Mouse (Mus musculus) hindbrain, embryonic 11.5 days (tissue): ENCODE results near the gene Socs2. TPM values are rescaled to one million over a fixed set of nuclear protein-coding genes. Genes with fewer than 3 reads are reported as not detected.

ENCODE experiments used
- ATAC-seq: fragments of 200-750 bp; cut with Nextera tagmentation; 2 replicates; pipeline ENCODE4 v1.8.0; 2017; ENCODE audit warnings: mild to moderate bottlenecking, moderate TSS enrichment, moderate library complexity; ENCODE audit not compliant: low FRiP score
- DNase-seq: peaks from one replicate; pipeline ENCODE4 v3.0.0-alpha.2; 2015; ENCODE audit warnings: low spot score
- H3K27ac ChIP-seq: fragments of 300-500 bp; sonication (generic); 2 replicates; pipeline ENCODE4 v1.5.1; 2014; ENCODE audit warnings: mild to moderate bottlenecking, low read depth, low read length
- H3K27me3 ChIP-seq: fragments of 300-500 bp; sonication (generic); 2 replicates; pipeline ENCODE4 v1.6.1; 2014; ENCODE audit warnings: mild to moderate bottlenecking, low read length, moderate library complexity, mixed read lengths; ENCODE audit not compliant: control insufficient read depth, insufficient read depth
- H3K36me3 ChIP-seq: fragments of 300-500 bp; sonication (generic); 2 replicates; pipeline ENCODE4 v1.6.1; 2014; ENCODE audit warnings: mild to moderate bottlenecking, low read length, moderate library complexity, mixed read lengths; ENCODE audit not compliant: control insufficient read depth, insufficient read depth
- H3K4me1 ChIP-seq: fragments of 300-500 bp; sonication (generic); replicated peaks from 2 replicates; pipeline ENCODE4 v1.6.1; 2014; ENCODE audit warnings: low read length, mixed read lengths; ENCODE audit not compliant: control insufficient read depth, insufficient read depth
- H3K4me2 ChIP-seq: fragments of 300-500 bp; sonication (generic); replicated peaks from 2 replicates; pipeline ENCODE4 v1.6.1; 2014; ENCODE audit warnings: mild to moderate bottlenecking, low read depth, low read length
- H3K4me3 ChIP-seq: fragments of 300-500 bp; sonication (generic); 2 replicates; pipeline ENCODE4 v1.5.1; 2014; ENCODE audit warnings: low read depth, low read length
- H3K9ac ChIP-seq: fragments of 300-500 bp; sonication (generic); 2 replicates; pipeline ENCODE4 v1.6.1; 2014; ENCODE audit warnings: low read depth, low read length
- H3K9me3 ChIP-seq: fragments of 300-500 bp; sonication (generic); 2 replicates; pipeline ENCODE4 v1.6.1; 2016; ENCODE audit warnings: low read length; ENCODE audit not compliant: control insufficient read depth
- WGBS: fragments of 180-500 bp; shearing (Covaris S2); extraction: QIAGEN DNeasy Blood & Tissue Kit; methylation state at CpG from one replicate; pipeline ENCODE4 v1.1.7; 2014; 5-methylcytosine and 5-hydroxymethylcytosine counted together
- polyA plus RNA-seq: library from polyadenylated mRNA; unstranded; fragments of >200 nt; fragmentation: Nextera tagmentation; extraction: Ambion mirVana; gene quantifications from 2 replicates; pipeline ENCODE4 v1.2.1, GENCODE M21; 2014

The Socs2 gene
- polyA plus RNA-seq, 1 experiment from 2014 or later: 58.2 TPM

DNA sequence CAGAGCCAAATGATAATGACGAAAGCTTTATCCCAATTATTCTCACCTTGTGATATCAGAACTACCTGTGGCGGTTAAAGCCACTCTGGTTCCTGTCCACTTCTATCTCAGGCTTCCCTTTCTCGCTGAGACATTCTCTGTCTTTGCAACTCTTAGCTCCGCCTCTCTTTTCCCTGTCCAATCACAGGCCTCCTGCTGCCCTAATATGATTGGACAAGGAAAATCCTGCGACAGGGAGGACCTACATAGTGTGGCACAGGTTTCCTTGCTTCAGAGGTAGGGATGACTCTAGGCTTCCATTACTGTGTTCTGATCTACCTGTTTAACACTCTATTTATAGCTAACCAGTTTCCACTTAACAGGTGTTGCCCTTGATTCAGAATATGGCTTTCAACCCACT, 36.3 kb upstream of the Socs2 start:
- 88% methylated on average over 5 of the region's 5 CpGs for WGBS
- no peak overlapping the region for H3K27ac ChIP-seq
- no peak overlapping the region for H3K9ac ChIP-seq
- H3K9me3 ChIP-seq: no peaks in the 10 kb centered on the region
- ATAC-seq (no peak), DNase-seq (no peak)
- no peak overlapping the region for H3K4me2 ChIP-seq
- no peaks in the 10 kb centered on the region for H3K4me1 ChIP-seq
- H3K4me3 ChIP-seq: no peak overlapping the region
- no peaks in the 10 kb centered on the region for H3K27me3 ChIP-seq
- H3K36me3 ChIP-seq: no peaks in the 10 kb centered on the region

- H3K36me3 ChIP-seq: no peaks in the 10 kb centered on the region
- H3K9me3 ChIP-seq: no peaks in the 10 kb centered on the region
- no peak for DNase-seq
- WGBS: 89% methylated on average over 6 of the region's 6 CpGs
- no peak overlapping the region for H3K27ac ChIP-seq
- no peaks in the 10 kb centered on the region for H3K27me3 ChIP-seq
- H3K4me3 ChIP-seq: no peak overlapping the region
- H3K4me1 ChIP-seq: no peaks in the 10 kb centered on the region
- H3K4me2 ChIP-seq: no peak overlapping the region
- no peak for ATAC-seq
- H3K9ac ChIP-seq: no peak overlapping the region
These were observed 32.1 kb upstream of the Socs2 start for GRCm38 (mm10) chr10:95449033-95449432.

DNA sequence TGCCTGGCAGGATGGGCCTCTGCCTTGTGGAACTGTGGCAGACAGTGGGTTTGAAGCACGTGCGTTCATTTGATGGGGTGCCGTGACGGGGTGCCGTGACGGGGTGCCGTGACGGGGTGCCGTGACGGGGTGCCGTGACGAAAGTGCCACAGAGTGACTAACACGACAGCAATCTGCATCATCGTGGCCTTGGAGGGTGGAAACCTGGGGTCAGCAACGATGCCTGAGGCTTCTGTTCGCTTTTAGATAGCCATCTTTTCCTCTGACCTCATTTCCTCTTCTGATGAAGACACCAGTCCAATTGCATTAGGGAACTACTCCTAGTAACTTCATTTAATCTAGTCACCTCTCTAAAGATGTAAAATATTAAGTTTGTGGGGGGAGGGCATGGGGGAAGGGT, 31.0 kb upstream of the Socs2 start:
- Histone ChIP-seq H3K36me3 (no peaks in the 10 kb centered on the region), H3K4me2 (no peak overlapping the region), H3K9ac (no peak overlapping the region), H3K4me1 (no peaks in the 10 kb centered on the region), H3K9me3 (no peaks in the 10 kb centered on the region), H3K27me3 (no peaks in the 10 kb centered on the region), H3K4me3 (no peak overlapping the region), H3K27ac (no peak overlapping the region)
- no peak for DNase-seq
- no peak for ATAC-seq
- WGBS: 90% methylated on average over 16 of the region's 16 CpGs

- ATAC-seq (no peak), DNase-seq (no peak)
- Histone ChIP-seq H3K4me1 (no peaks in the 10 kb centered on the region), H3K27me3 (no peaks in the 10 kb centered on the region), H3K27ac (no peak overlapping the region), H3K36me3 (no peaks in the 10 kb centered on the region), H3K4me3 (no peak overlapping the region), H3K9me3 (no peaks in the 10 kb centered on the region), H3K4me2 (no peak overlapping the region), H3K9ac (no peak overlapping the region)
- whole genome bisulfite sequencing: 87% methylated on average over 18 of the region's 18 CpGs
These were observed 28.4 kb upstream of the Socs2 start for GRCm38 (mm10) chr10:95445104-95446056.

DNA sequence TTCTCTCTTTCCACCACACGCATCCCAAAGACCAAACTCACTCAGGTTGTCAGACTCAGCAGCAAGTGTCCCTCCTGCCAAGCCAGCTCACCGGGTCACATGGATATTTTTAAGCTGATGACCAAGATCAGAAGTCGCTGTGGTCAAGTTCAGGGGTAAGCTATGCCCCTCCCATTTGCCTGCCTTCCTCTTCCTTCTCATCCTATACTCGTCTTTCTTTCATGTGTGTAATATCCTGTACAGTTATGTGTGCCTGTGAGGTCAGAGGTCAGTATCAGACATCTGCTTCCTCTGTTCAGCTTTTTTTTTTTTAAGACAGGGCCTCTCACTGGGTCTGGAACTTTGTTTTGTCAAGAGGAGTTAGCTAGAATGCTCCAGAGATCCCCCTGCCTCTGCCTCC, 25.4 kb upstream of the Socs2 start:
- Histone ChIP-seq H3K27me3 (no peaks in the 10 kb centered on the region), H3K4me2 (no peak overlapping the region), H3K9ac (no peak overlapping the region), H3K27ac (no peak overlapping the region), H3K36me3 (no peaks in the 10 kb centered on the region), H3K4me1 (no peaks in the 10 kb centered on the region), H3K9me3 (no peaks in the 10 kb centered on the region), H3K4me3 (no peak overlapping the region)
- WGBS: 79% methylated on average over 4 of the region's 4 CpGs
- ATAC-seq (no peak), DNase-seq (no peak)

DNA sequence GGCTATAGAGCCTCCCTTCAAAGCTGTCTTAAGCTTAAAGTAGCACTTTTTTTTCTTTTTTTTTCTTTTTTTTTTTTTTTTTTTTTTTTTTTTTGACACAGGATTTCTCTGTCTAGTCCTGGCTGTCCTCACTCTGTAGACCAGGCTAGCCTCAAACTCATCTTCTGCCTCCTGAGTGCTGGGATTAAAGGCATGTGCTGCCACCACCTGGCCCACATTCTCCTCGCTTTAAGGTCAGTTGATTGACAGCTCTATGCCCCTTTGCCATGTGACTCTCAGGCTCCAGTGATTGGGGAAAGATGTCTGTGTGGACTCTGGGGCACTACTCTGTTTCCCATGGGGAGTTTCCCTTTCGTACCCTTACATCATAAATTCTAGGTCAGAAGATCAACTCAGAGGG, 23.6 kb upstream of the Socs2 start:
- Histone ChIP-seq H3K4me1 (no peaks in the 10 kb centered on the region), H3K4me3 (no peak overlapping the region), H3K9me3 (no peaks in the 10 kb centered on the region), H3K27me3 (no peaks in the 10 kb centered on the region), H3K36me3 (no peaks in the 10 kb centered on the region), H3K4me2 (no peak overlapping the region), H3K9ac (no peak overlapping the region), H3K27ac (no peak overlapping the region)
- ATAC-seq (no peak), DNase-seq (no peak)
- WGBS: 51% methylated on average over 2 of the region's 2 CpGs

DNA sequence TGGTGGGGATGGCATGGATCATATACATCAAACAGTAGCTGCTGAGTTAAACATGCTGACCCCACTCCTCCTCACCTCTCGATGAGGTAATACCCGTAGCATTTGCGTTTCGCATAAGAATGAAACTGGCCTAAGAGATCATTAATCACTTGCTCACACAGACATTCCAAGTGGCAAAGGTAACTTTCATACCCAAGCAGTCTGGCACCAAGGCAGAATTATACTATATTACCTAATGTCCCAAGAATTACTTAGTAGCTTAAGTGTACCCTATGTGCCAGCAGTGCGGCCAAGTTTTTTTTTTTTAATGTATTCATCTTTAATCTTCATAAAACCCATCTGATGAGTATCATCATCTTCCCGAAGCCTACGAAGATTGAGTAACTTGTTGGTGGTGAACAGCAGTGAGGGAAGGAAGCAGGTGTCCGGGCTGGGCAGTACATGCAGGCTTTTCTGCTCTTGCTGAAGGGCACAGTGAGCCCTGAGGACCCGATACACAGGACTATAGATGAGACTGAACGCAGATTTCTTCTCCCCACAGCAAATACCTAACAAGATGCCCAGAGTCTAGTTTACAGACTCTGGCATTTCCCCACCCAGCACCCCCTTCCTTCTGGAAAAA, 22.8 kb upstream of the Socs2 start:
- Histone ChIP-seq H3K4me3 (no peak overlapping the region), H3K36me3 (no peaks in the 10 kb centered on the region), H3K4me1 (no peaks in the 10 kb centered on the region), H3K27ac (no peak overlapping the region), H3K4me2 (no peak overlapping the region), H3K9me3 (no peaks in the 10 kb centered on the region), H3K27me3 (no peaks in the 10 kb centered on the region), H3K9ac (no peak overlapping the region)
- 86% methylated on average over 10 of the region's 10 CpGs for WGBS
- DNase-seq: no peak
- no peak for ATAC-seq

GRCm38 (mm10) chr10:95438941-95439340, 22.0 kb upstream of the Socs2 start:
- no peaks in the 10 kb centered on the region for H3K4me1 ChIP-seq
- DNase-seq (no peak), ATAC-seq (no peak)
- H3K9me3 ChIP-seq: no peaks in the 10 kb centered on the region
- no peak overlapping the region for H3K4me3 ChIP-seq
- no peak overlapping the region for H3K4me2 ChIP-seq
- H3K36me3 ChIP-seq: no peaks in the 10 kb centered on the region
- WGBS: 65% methylated on average over 11 of the region's 11 CpGs
- H3K27me3 ChIP-seq: no peaks in the 10 kb centered on the region
- H3K27ac ChIP-seq: no peak overlapping the region
- H3K9ac ChIP-seq: no peak overlapping the region

GRCm38 (mm10) chr10:95430271-95430670, 13.3 kb upstream of the Socs2 start:
- 90% methylated on average over 10 of the region's 10 CpGs for WGBS

More at GRCm38 (mm10) chr10:95430271-95430670, 13.3 kb upstream of the Socs2 start:
- ATAC-seq: no peak
- Histone ChIP-seq H3K27ac (no peak overlapping the region), H3K9me3 (no peaks in the 10 kb centered on the region), H3K9ac (no peak overlapping the region), H3K4me2 (no peak overlapping the region), H3K27me3 (no peaks in the 10 kb centered on the region), H3K36me3 (no peaks in the 10 kb centered on the region), H3K4me3 (no peak overlapping the region), H3K4me1 (no peaks in the 10 kb centered on the region)
- no peak for DNase-seq
